Mouse (Mus musculus) left cerebral cortex, postnatal 25 days (tissue): ENCODE results near the gene Tpst2. TPM values are rescaled to one million over a fixed set of nuclear protein-coding genes. Genes with fewer than 3 reads are reported as not detected.

Experiments
- DNase-seq, 2 experiments: peaks; one replicate each; pipeline ENCODE4 v3.0.0; 2022; ENCODE audit warnings: low spot score in 2 of 2, mixed read lengths in 1 of 2
- intact Hi-C: fragments of 180-260 bp; cut with DNase I; formaldehyde crosslinking; loops from one replicate; pipeline ENCODE4 v1.15.1; 2025
- total RNA-seq, 2 experiments: library from RNA; stranded (reverse); gene quantifications; 2 replicates each; pipeline ENCODE4 v1.2.3; 2021

Tpst2 gene
- total RNA-seq, 2 experiments from 2014 or later, result 39.0 to 43.9 TPM

- intact Hi-C loops, result no loop called here
- DNase-seq, result no peak
Measured at GRCm38 (mm10) chr5:112279181-112280021, 2.9 kb downstream of the Tpst2 start.

DNA sequence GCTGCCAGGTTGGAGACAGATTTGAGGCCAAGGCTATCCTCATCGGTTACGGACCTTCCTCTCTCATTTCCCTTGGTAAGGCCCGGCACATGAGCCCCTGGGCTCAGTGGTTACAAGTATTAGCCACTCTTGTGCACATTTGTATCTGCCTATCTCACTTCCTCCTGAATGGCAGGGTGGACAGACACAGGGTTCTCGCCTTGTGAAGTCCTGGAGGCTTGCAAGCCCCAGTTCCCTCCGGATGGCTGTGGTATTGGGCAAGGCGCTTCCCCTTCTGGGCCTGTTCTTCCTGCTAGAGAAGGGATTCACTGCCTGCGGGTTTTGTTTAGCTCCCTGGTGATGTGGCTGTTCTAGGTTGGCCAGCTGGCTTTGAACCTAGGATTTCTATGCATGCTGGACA, 3.7 kb downstream of the Tpst2 start:
- DNase-seq, result peak in 1 of 2 experiments; percentile 45
- intact Hi-C loops, result no loop called here

GRCm38 (mm10) chr5:112280863-112281660, 4.6 kb downstream of the Tpst2 start:
- DNase-seq, result no peak
- intact Hi-C loops, result no loop called here

GRCm38 (mm10) chr5:112281676-112282075, 5.2 kb downstream of the Tpst2 start:
- no peak for DNase-seq
- intact Hi-C loops, result no loop called here

DNA sequence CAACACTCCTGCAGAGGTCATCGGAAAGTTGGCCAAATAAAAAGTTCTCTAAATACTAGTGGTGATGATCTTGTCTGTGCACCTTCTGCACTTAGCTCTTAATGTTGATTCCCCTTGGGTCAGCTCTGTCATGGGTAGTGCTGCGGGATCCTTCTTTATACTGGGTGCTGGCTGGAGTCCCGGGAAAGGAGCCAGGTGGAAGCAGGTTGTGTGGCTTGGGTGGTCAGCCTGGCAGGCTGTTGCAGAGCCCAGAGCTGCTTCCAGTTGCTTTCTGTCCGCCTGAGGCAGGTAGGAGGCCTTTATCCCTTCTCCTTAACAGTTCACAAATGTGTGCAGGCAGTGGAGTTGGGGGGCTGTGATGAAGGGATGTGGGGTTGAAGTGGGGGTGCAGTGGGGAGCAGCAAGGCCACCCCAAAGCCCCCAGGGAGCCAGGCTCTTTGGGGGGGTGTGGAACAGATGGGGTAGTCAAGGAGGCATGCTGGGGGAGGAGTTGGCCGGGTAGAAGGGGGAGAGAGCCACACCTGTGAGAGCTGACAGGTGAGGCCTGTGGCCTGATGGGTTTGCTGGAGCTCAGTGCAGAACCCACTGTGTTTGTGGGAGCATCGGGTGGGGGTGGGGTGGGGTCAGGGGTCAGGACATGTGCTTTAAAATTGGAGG, 5.8 kb downstream of the Tpst2 start:
- intact Hi-C loops, result no loop called here
- DNase-seq, result no peak

- no peak for DNase-seq
- intact Hi-C loops, result no loop called here
Measured at GRCm38 (mm10) chr5:112282780-112283482, 6.4 kb downstream of the Tpst2 start.

- DNase-seq, result no peak
- intact Hi-C loops, result no loop called here
Measured at GRCm38 (mm10) chr5:112283543-112284202, 7.2 kb downstream of the Tpst2 start.

GRCm38 (mm10) chr5:112284203-112284582, 7.7 kb downstream of the Tpst2 start:
- intact Hi-C loops, result no loop called here
- DNase-seq, result no peak

- intact Hi-C loops, result no loop called here
- DNase-seq, result no peak
Measured at GRCm38 (mm10) chr5:112285548-112286085, 9.1 kb downstream of the Tpst2 start.

DNA sequence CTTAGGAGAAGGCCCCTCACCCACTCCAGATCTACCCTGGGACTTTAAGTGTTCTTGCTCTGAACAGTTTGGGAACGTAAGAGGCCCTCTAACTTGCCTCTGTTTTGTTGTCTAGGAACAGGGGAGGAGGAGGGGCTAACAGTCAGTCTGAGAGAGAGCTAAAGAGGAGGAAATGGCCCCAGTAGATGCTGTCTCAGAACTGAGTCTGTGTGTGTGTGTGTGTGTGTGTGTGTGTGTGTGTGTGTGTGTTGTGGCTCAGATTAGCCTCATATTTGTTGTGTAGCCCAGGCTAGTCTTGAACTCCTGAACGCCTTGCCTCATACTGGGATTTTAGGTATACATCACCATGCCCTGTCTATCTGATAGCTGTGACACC, 10.1 kb downstream of the Tpst2 start:
- intact Hi-C loops, result no loop called here
- no peak for DNase-seq

GRCm38 (mm10) chr5:112286984-112287641, 10.6 kb downstream of the Tpst2 start:
- intact Hi-C loops, result no loop called here
- no peak for DNase-seq

- DNase-seq, result no peak
- intact Hi-C loops, result no loop called here
Measured at GRCm38 (mm10) chr5:112287652-112288051, 11.2 kb downstream of the Tpst2 start.

GRCm38 (mm10) chr5:112288193-112289141, 12.0 kb downstream of the Tpst2 start:
- no peak for DNase-seq
- intact Hi-C loops, result no loop called here

GRCm38 (mm10) chr5:112289236-112289635, 12.7 kb downstream of the Tpst2 start:
- intact Hi-C loops, result no loop called here
- no peak for DNase-seq

GRCm38 (mm10) chr5:112289819-112290535, 13.5 kb downstream of the Tpst2 start:
- intact Hi-C loops, result no loop called here
- DNase-seq, result no peak

- intact Hi-C loops, result no loop called here
Measured at GRCm38 (mm10) chr5:112290536-112290880, 14.0 kb downstream of the Tpst2 start.

DNA sequence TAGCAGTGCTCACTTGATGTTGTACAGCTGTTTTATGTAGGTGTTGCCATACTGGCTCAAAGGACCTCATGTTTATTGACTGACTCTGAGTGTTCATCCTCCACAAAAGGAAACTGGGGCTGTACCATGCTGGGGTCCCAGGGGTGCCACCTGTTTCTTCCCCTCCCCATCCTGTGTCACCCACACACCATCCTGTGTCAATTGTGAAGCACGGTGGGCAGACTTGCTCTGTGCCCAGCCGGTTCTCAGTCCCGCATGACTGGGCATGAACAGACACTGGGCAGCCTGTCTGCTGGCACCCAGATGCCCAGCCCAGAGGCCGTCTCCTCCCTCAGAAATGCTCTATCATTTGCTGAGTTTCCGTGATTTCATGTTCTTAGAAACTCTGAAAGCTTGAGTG, 15.4 kb downstream of the Tpst2 start:
- intact Hi-C loops, result no loop called here

More at GRCm38 (mm10) chr5:112290536-112290880, 14.0 kb downstream of the Tpst2 start:
- DNase-seq, result no peak

More for the DNA sequence above, 15.4 kb downstream of the Tpst2 start:
- DNase-seq, result no peak
